Mouse (Mus musculus) megakaryocyte, embryonic 14.5 days (primary cell): ENCODE measurements around the gene Gipc1. TPM values are rescaled to one million over a fixed set of nuclear protein-coding genes. Genes with fewer than 3 reads are reported as not detected.

Experiments used
- H3K27me3 ChIP-seq: replicated peaks from 2 replicates; pipeline ENCODE3; 2012; ENCODE audit warnings: inconsistent platforms
- H3K36me3 ChIP-seq: replicated peaks from 2 replicates; pipeline ENCODE3; 2012; ENCODE audit warnings: low read length, inconsistent platforms, mixed read lengths
- H3K4me1 ChIP-seq: 2 replicates; pipeline ENCODE4 v1.6.1; 2012; ENCODE audit warnings: inconsistent platforms
- H3K4me3 ChIP-seq: replicated peaks from 2 replicates; pipeline ENCODE3; 2012; ENCODE audit warnings: moderate library complexity, mild to moderate bottlenecking, inconsistent platforms
- H3K9me3 ChIP-seq: 2 replicates; pipeline ENCODE4 v1.6.1; 2012; ENCODE audit warnings: inconsistent platforms
- FLI1 ChIP-seq: IDR thresholded peaks from 2 replicates; pipeline ENCODE4 v1.6.1; 2012; ENCODE audit warnings: low read length, inconsistent platforms, mixed read lengths
- GATA1 ChIP-seq: IDR thresholded peaks from 3 replicates; pipeline ENCODE4 v1.6.1; 2012; ENCODE audit warnings: mixed read lengths, low read length, inconsistent platforms, borderline replicate concordance
- polyA plus RNA-seq: library from polyadenylated mRNA; stranded (reverse); fragments of >175 nt; gene quantifications from 2 replicates; pipeline ENCODE4 v1.2.3, GENCODE M21; 2012; ENCODE audit warnings: low replicate concordance; ENCODE audit not compliant: insufficient read depth

Gipc1 gene
- polyA plus RNA-seq, 1 experiment, result 306 TPM

GRCm38 (mm10) chr8:83619568-83620285 is 32.8 kb upstream of the Gipc1 start:
- H3K9me3 ChIP-seq, result no peaks in the 10 kb centered on the region
- H3K4me1 ChIP-seq, result peaks cover 15% of the 10 kb centered on the region
- H3K36me3 ChIP-seq, result no peaks in the 10 kb centered on the region
- TF ChIP-seq GATA1 (no peak), FLI1 (no peak)
- peaks cover 13% of the 10 kb centered on the region for H3K27me3 ChIP-seq
- H3K4me3 ChIP-seq, result no peak overlapping the region

GRCm38 (mm10) chr8:83621691-83622388 is 30.6 kb upstream of the Gipc1 start:
- peaks cover 13% of the 10 kb centered on the region for H3K27me3 ChIP-seq
- peaks cover 24% of the 10 kb centered on the region for H3K4me1 ChIP-seq
- H3K4me3 ChIP-seq, result peak overlapping the region; percentile 90
- H3K36me3 ChIP-seq, result no peaks in the 10 kb centered on the region
- H3K9me3 ChIP-seq, result no peaks in the 10 kb centered on the region
- TF ChIP-seq FLI1 (no peak), GATA1 (no peak)

- Histone ChIP-seq H3K36me3 (no peaks in the 10 kb centered on the region), H3K9me3 (no peaks in the 10 kb centered on the region), H3K4me3 (peak overlapping the region; percentile 90), H3K4me1 (peaks cover 24% of the 10 kb centered on the region), H3K27me3 (peaks cover 15% of the 10 kb centered on the region)
- TF ChIP-seq FLI1 (no peak), GATA1 (no peak)
Observed at GRCm38 (mm10) chr8:83622389-83622989, 30.0 kb upstream of the Gipc1 start.

- Histone ChIP-seq H3K36me3 (no peaks in the 10 kb centered on the region), H3K9me3 (no peaks in the 10 kb centered on the region), H3K4me3 (no peak overlapping the region), H3K27me3 (peaks cover 15% of the 10 kb centered on the region), H3K4me1 (peaks cover 24% of the 10 kb centered on the region)
- TF ChIP-seq FLI1, result no peak
Observed at GRCm38 (mm10) chr8:83623549-83623948, 28.9 kb upstream of the Gipc1 start.

- H3K4me1 ChIP-seq, result peaks cover 24% of the 10 kb centered on the region
- TF ChIP-seq GATA1, result no peak
- TF ChIP-seq FLI1, result no peak
Observed at GRCm38 (mm10) chr8:83624739-83625138, 27.7 kb upstream of the Gipc1 start.

GRCm38 (mm10) chr8:83625676-83626299 is 26.7 kb upstream of the Gipc1 start:
- no peak for TF ChIP-seq FLI1
- TF ChIP-seq GATA1, result no peak
- H3K27me3 ChIP-seq, result peaks cover 6% of the 10 kb centered on the region
- H3K4me1 ChIP-seq, result peaks cover 24% of the 10 kb centered on the region
- no peaks in the 10 kb centered on the region for H3K9me3 ChIP-seq
- no peaks in the 10 kb centered on the region for H3K36me3 ChIP-seq
- no peak overlapping the region for H3K4me3 ChIP-seq

More at GRCm38 (mm10) chr8:83624739-83625138, 27.7 kb upstream of the Gipc1 start:
- Histone ChIP-seq H3K4me3 (no peak overlapping the region), H3K36me3 (no peaks in the 10 kb centered on the region), H3K27me3 (peaks cover 12% of the 10 kb centered on the region), H3K9me3 (no peaks in the 10 kb centered on the region)

GRCm38 (mm10) chr8:83632083-83632707 is 20.3 kb upstream of the Gipc1 start:
- no peak for TF ChIP-seq GATA1
- no peak for TF ChIP-seq FLI1
- Histone ChIP-seq H3K27me3 (peaks cover 8% of the 10 kb centered on the region), H3K4me1 (no peaks in the 10 kb centered on the region), H3K9me3 (peaks cover 8% of the 10 kb centered on the region), H3K4me3 (no peak overlapping the region), H3K36me3 (no peaks in the 10 kb centered on the region)

GRCm38 (mm10) chr8:83638856-83639255 is 13.6 kb upstream of the Gipc1 start:
- Histone ChIP-seq H3K27me3 (peaks cover 20% of the 10 kb centered on the region), H3K4me1 (peaks cover 5% of the 10 kb centered on the region; the same call in 1 of the 2 replicates), H3K36me3 (no peaks in the 10 kb centered on the region), H3K4me3 (no peak overlapping the region), H3K9me3 (peaks cover 8% of the 10 kb centered on the region)
- no peak for TF ChIP-seq GATA1
- TF ChIP-seq FLI1, result no peak

- Histone ChIP-seq H3K27me3 (peaks cover 20% of the 10 kb centered on the region), H3K36me3 (no peaks in the 10 kb centered on the region), H3K9me3 (peaks cover 8% of the 10 kb centered on the region), H3K4me1 (peaks cover 5% of the 10 kb centered on the region; the same call in 1 of the 2 replicates), H3K4me3 (no peak overlapping the region)
- TF ChIP-seq GATA1, result no peak
- TF ChIP-seq FLI1, result no peak
Observed at GRCm38 (mm10) chr8:83639649-83640048, 12.8 kb upstream of the Gipc1 start.

- TF ChIP-seq GATA1 (no peak), FLI1 (no peak)
- Histone ChIP-seq H3K4me3 (peak overlapping the region; percentile 16), H3K9me3 (peaks cover 19% of the 10 kb centered on the region)
Observed at GRCm38 (mm10) chr8:83647511-83647910, 5.0 kb upstream of the Gipc1 start.

More at GRCm38 (mm10) chr8:83647511-83647910, 5.0 kb upstream of the Gipc1 start:
- Histone ChIP-seq H3K36me3 (no peaks in the 10 kb centered on the region), H3K27me3 (peaks cover 18% of the 10 kb centered on the region), H3K4me1 (peaks cover 28% of the 10 kb centered on the region)
